Mouse (Mus musculus) heart, embryonic 11.5 days (tissue): ENCODE results near the gene Cxcl3. TPM values are rescaled to one million over a fixed set of nuclear protein-coding genes. Genes with fewer than 3 reads are reported as not detected.

Experiments used
- ATAC-seq: fragments of 200-750 bp; cut with Nextera tagmentation; replicated peaks from 2 replicates; pipeline ENCODE4 v1.8.0; 2017; ENCODE audit warnings: moderate library complexity; ENCODE audit not compliant: insufficient number of reproducible peaks, low FRiP score, low TSS enrichment
- H3K27ac ChIP-seq: fragments of 300-500 bp; sonication (generic); 2 replicates; pipeline ENCODE4 v1.5.1; 2014; ENCODE audit warnings: mild to moderate bottlenecking, low read depth, low read length
- H3K27me3 ChIP-seq: fragments of 300-500 bp; sonication (generic); 2 replicates; pipeline ENCODE4 v1.6.1; 2014; ENCODE audit warnings: mild to moderate bottlenecking, low read length, mixed read lengths; ENCODE audit not compliant: control insufficient read depth, insufficient read depth
- H3K36me3 ChIP-seq: fragments of 300-500 bp; sonication (generic); 2 replicates; pipeline ENCODE4 v1.6.1; 2014; ENCODE audit warnings: mild to moderate bottlenecking, low read length, moderate library complexity, mixed read lengths; ENCODE audit not compliant: control insufficient read depth, insufficient read depth
- H3K4me1 ChIP-seq: fragments of 300-500 bp; sonication (generic); 2 replicates; pipeline ENCODE4 v1.6.1; 2014; ENCODE audit warnings: low read length; ENCODE audit not compliant: control insufficient read depth, insufficient read depth
- H3K4me2 ChIP-seq: fragments of 300-500 bp; sonication (generic); 2 replicates; pipeline ENCODE4 v1.6.1; 2014; ENCODE audit warnings: mild to moderate bottlenecking, moderate library complexity
- H3K4me3 ChIP-seq: fragments of 300-500 bp; sonication (generic); 2 replicates; pipeline ENCODE4 v1.5.1; 2014; ENCODE audit warnings: low read depth, low read length
- H3K9ac ChIP-seq: fragments of 300-500 bp; sonication (generic); 2 replicates; pipeline ENCODE4 v1.6.1; 2014; ENCODE audit warnings: mild to moderate bottlenecking, low read depth, low read length, moderate library complexity
- H3K9me3 ChIP-seq: fragments of 300-500 bp; sonication (generic); replicated peaks from 2 replicates; pipeline ENCODE4 v1.6.1; 2016; ENCODE audit warnings: low read length; ENCODE audit not compliant: control insufficient read depth
- WGBS: fragments of 180-500 bp; shearing (Covaris S2); extraction: QIAGEN DNeasy Blood & Tissue Kit; methylation state at CpG from one replicate; pipeline ENCODE4 v1.1.7; 2014; ENCODE audit not compliant: insufficient replicate concordance; 5-methylcytosine and 5-hydroxymethylcytosine counted together
- polyA plus RNA-seq: library from polyadenylated mRNA; unstranded; fragments of >200 nt; fragmentation: Nextera tagmentation; extraction: Ambion mirVana; gene quantifications from 2 replicates; pipeline ENCODE4 v1.2.1, GENCODE M21; 2014

Cxcl3 gene
- polyA plus RNA-seq, result not detected in 2 replicates

DNA sequence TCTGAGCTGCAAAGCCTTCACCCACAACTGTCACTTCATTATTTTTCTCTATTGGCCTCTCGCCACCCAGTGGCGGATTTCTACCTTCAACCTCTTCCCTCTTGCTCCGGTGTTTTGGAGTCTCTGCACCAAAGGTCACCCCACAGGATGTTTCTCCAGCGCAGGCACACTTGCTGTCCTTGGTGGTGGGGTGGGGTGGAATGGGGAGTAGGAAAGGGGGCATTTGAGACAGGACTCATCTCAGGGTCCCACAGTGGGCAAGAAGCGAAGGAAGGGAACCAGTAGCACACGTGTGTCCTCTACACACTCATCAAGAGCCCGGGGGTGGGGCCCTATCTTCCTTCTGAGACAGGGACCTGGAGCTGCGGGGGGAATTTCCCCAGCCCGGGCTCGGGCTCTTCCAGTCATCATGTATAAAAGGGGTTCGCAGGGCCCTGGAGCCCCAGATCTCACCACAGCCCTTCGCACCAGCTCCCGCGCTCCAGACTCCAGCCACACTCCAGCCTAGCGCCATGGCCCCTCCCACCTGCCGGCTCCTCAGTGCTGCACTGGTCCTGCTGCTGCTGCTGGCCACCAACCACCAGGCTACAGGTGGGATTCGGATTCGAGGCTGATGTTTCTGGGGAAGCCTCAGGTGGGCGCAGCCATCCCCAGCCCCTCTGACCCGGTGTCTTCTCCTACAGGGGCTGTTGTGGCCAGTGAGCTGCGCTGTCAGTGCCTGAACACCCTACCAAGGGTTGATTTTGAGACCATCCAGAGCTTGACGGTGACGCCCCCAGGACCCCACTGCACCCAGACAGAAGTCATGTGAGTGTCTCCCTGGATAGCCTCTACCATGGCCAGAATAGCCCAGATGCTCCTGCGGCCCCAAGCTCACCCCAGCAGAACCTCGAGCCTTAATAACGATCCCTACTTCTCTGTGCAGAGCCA is at the start of gene Cxcl3:
Gene Cxcl3 (plus strand): TSS at position 445 of the 930 bp plus-strand sequence.
- Histone ChIP-seq H3K4me1 (no peaks in the 10 kb centered on the region), H3K9ac (no peak within 1 kb of the TSS), H3K9me3 (no peaks in the 10 kb centered on the region), H3K36me3 (no peaks in the 10 kb centered on the region), H3K4me3 (peak within 1 kb of the TSS; percentile 43), H3K4me2 (peak within 1 kb of the TSS; percentile 91), H3K27me3 (0 out of 2 replicates have a peak, but pooled peaks cover 2% of the 10 kb centered on the region), H3K27ac (no peak within 1 kb of the TSS)
- no peak; the same call in 1 of the 2 replicates for ATAC-seq
- 15% methylated on average over 24 of the region's 26 CpGs for WGBS

GRCm38 (mm10) chr5:90742029-90742428 is 43.9 kb upstream of the Cxcl3 start:
- no peak overlapping the region for H3K4me2 ChIP-seq
- no peaks in the 10 kb centered on the region for H3K36me3 ChIP-seq
- no peak overlapping the region for H3K27ac ChIP-seq
- no peaks in the 10 kb centered on the region for H3K9me3 ChIP-seq
- H3K4me3 ChIP-seq, result no peak overlapping the region
- H3K4me1 ChIP-seq, result no peaks in the 10 kb centered on the region
- ATAC-seq, result no peak
- no peak overlapping the region for H3K9ac ChIP-seq
- 65% methylated on average over 4 of the region's 4 CpGs for WGBS
- H3K27me3 ChIP-seq, result no peaks in the 10 kb centered on the region

- Histone ChIP-seq H3K9me3 (no peaks in the 10 kb centered on the region), H3K27ac (no peak overlapping the region), H3K4me3 (no peak overlapping the region), H3K9ac (no peak overlapping the region), H3K4me2 (no peak overlapping the region), H3K4me1 (0 out of 2 replicates have a peak, but pooled peaks cover 5% of the 10 kb centered on the region), H3K36me3 (no peaks in the 10 kb centered on the region), H3K27me3 (0 out of 2 replicates have a peak, but pooled peaks cover 4% of the 10 kb centered on the region)
- WGBS, result 88% methylated on average over 1 of the region's 1 CpGs
- ATAC-seq, result no peak
Observed at GRCm38 (mm10) chr5:90753934-90754333, 32.0 kb upstream of the Cxcl3 start.

- 26% methylated on average over 5 of the region's 5 CpGs for WGBS
- H3K4me1 ChIP-seq, result 0 out of 2 replicates have a peak, but pooled peaks cover 8% of the 10 kb centered on the region
- H3K9me3 ChIP-seq, result no peaks in the 10 kb centered on the region
- no peak overlapping the region for H3K9ac ChIP-seq
- no peak overlapping the region for H3K27ac ChIP-seq
- no peaks in the 10 kb centered on the region for H3K36me3 ChIP-seq
- H3K27me3 ChIP-seq, result peaks cover 13% of the 10 kb centered on the region
- H3K4me3 ChIP-seq, result no peak overlapping the region
- H3K4me2 ChIP-seq, result no peak overlapping the region
- no peak for ATAC-seq
Observed at GRCm38 (mm10) chr5:90758020-90758605, 27.8 kb upstream of the Cxcl3 start.

DNA sequence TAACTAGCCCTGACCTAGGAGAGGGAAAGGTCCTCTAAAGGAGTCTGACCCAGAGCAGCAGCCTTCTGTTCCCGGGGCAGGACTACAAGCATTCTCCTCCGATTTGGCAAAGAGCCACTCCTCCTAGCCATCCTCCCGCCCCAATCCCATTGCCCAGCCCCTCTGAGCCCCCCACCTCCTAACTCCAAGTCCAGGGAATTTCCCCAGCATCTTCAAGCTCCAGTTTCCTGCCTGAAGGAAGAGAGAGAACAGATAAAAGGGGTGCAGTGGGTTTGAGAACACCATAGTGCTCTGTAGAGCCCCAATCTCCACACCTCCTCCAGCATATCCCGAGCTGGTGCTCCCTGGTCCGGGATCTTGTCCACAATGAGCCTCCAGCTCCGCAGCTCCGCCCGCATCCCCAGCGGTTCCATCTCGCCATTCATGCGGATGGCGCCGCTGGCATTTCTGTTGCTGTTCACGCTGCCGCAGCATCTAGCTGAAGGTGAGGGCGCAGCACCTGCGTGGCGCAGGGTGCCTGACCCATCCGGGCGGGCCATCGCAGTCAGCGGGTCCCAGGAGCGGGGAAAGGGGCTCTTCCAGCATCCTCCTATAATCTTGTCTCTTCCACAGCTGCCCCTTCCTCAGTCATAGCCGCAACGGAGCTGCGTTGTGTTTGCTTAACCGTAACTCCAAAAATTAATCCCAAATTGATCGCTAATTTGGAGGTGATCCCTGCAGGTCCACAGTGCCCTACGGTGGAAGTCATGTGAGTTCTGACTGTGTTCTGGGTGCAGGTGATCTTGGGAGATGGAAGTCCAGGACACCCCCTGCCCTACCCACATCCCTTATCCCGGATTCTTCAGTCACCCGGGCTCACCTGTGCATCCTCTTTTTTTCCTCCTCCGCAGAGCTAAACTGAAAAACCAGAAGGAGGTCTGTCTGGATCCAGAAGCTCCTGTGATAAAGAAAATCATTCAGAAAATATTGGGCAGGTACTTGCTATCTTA is 26.5 kb upstream of the Cxcl3 start, which contains the start of gene Cxcl5:
Gene Cxcl5 (plus strand): TSS at position 284 of the 989 bp plus-strand sequence.
- peak within 1 kb of the TSS; percentile 65 for H3K4me2 ChIP-seq
- H3K4me1 ChIP-seq, result 0 out of 2 replicates have a peak, but pooled peaks cover 8% of the 10 kb centered on the region
- ATAC-seq, result no peak
- H3K9me3 ChIP-seq, result no peaks in the 10 kb centered on the region
- peaks cover 13% of the 10 kb centered on the region for H3K27me3 ChIP-seq
- no peaks in the 10 kb centered on the region for H3K36me3 ChIP-seq
- 6% methylated on average over 32 of the region's 32 CpGs for WGBS
- H3K27ac ChIP-seq, result no peak within 1 kb of the TSS
- no peak within 1 kb of the TSS; the same call in 1 of the 2 replicates for H3K9ac ChIP-seq
- peak within 1 kb of the TSS; percentile 35 for H3K4me3 ChIP-seq

DNA sequence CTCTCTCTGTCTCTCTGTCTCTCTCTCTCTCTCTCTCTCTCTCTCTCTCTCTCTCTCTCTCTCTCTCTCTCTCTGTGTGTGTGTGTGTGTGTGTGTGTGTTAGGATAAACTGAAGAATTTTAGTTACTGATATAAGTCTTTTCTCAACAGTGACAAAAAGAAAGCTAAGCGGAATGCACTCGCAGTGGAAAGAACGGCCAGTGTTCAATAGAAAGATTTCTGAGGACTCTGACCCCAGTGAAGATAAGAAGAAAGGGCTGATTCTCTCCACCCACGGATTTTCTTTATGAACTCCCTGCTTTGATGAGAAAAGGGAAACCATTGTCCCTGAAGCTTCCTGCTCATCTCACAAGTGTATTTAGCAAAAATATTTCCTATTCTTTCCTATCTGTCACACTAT is 25.6 kb upstream of the Cxcl3 start:
- Histone ChIP-seq H3K4me2 (no peak overlapping the region), H3K4me1 (0 out of 2 replicates have a peak, but pooled peaks cover 8% of the 10 kb centered on the region), H3K4me3 (no peak overlapping the region), H3K27ac (no peak overlapping the region), H3K36me3 (no peaks in the 10 kb centered on the region), H3K9ac (no peak overlapping the region), H3K27me3 (peaks cover 13% of the 10 kb centered on the region), H3K9me3 (no peaks in the 10 kb centered on the region)
- 45% methylated on average over 4 of the region's 4 CpGs for WGBS
- no peak for ATAC-seq

DNA sequence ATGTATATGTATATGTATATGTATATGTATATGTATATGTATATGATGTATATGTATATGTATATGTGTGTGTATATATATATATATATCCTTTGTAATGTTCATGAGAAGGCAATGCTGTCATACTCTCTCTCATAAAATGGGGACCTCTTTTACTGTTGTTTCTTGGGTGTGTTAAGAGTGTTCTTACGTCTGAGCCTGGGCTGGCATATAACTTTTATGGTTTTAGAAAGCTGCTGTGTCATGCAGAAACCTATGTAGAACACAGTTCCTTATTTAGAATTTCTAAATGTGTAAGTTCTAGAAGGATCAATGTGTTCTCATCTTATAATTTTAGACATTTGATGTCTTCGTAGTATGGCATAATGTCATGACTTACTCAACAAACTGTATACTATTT is 25.1 kb upstream of the Cxcl3 start:
- no peaks in the 10 kb centered on the region for H3K9me3 ChIP-seq
- no peak overlapping the region for H3K4me3 ChIP-seq
- no peak overlapping the region for H3K27ac ChIP-seq
- 90% methylated on average over 2 of the region's 2 CpGs for WGBS
- peaks cover 13% of the 10 kb centered on the region for H3K27me3 ChIP-seq
- H3K4me1 ChIP-seq, result 0 out of 2 replicates have a peak, but pooled peaks cover 8% of the 10 kb centered on the region
- H3K36me3 ChIP-seq, result no peaks in the 10 kb centered on the region
- no peak for ATAC-seq
- no peak overlapping the region for H3K9ac ChIP-seq
- H3K4me2 ChIP-seq, result no peak overlapping the region

- Histone ChIP-seq H3K4me1 (0 out of 2 replicates have a peak, but pooled peaks cover 8% of the 10 kb centered on the region), H3K4me3 (no peak overlapping the region), H3K36me3 (no peaks in the 10 kb centered on the region), H3K4me2 (no peak overlapping the region), H3K9me3 (no peaks in the 10 kb centered on the region), H3K27ac (no peak overlapping the region), H3K9ac (no peak overlapping the region), H3K27me3 (peaks cover 13% of the 10 kb centered on the region)
- 82% methylated on average over 3 of the region's 3 CpGs for WGBS
- no peak for ATAC-seq
Observed at GRCm38 (mm10) chr5:90761834-90762233, 24.1 kb upstream of the Cxcl3 start.
